Mouse (Mus musculus) hindbrain, embryonic 10.5 days (tissue): ENCODE measurements around the gene Nme8. TPM values are rescaled to one million over a fixed set of nuclear protein-coding genes. Genes with fewer than 3 reads are reported as not detected.

ENCODE experiments used
- DNase-seq: peaks from one replicate; pipeline ENCODE4 v3.0.0-alpha.2; 2017; ENCODE audit warnings: low spot score
- H3K27ac ChIP-seq: fragments of 300-500 bp; sonication (generic); 2 replicates; pipeline ENCODE4 v1.5.1; 2016; ENCODE audit warnings: mild to moderate bottlenecking, moderate library complexity
- H3K27me3 ChIP-seq: fragments of 300-500 bp; sonication (generic); 2 replicates; pipeline ENCODE4 v1.6.1; 2016; ENCODE audit warnings: mild to moderate bottlenecking; ENCODE audit not compliant: poor library complexity, insufficient read depth, severe bottlenecking
- H3K36me3 ChIP-seq: fragments of 300-500 bp; sonication (generic); 2 replicates; pipeline ENCODE4 v1.6.1; 2016; ENCODE audit warnings: mild to moderate bottlenecking, moderate library complexity
- H3K4me1 ChIP-seq: fragments of 300-500 bp; sonication (generic); replicated peaks from 2 replicates; pipeline ENCODE4 v1.6.1; 2016; ENCODE audit warnings: mild to moderate bottlenecking
- H3K4me3 ChIP-seq: fragments of 300-500 bp; sonication (generic); 2 replicates; pipeline ENCODE4 v1.5.1; 2016; ENCODE audit warnings: mild to moderate bottlenecking, moderate library complexity
- H3K9me3 ChIP-seq: fragments of 300-500 bp; sonication (generic); 2 replicates; pipeline ENCODE4 v1.6.1; 2016; ENCODE audit warnings: mild to moderate bottlenecking, moderate library complexity
- WGBS: fragments of 180-500 bp; shearing (Covaris S2); methylation state at CpG from one replicate; pipeline ENCODE4 v1.1.7; 2016; 5-methylcytosine and 5-hydroxymethylcytosine counted together
- polyA plus RNA-seq: library from polyadenylated mRNA; unstranded; fragments of >200 nt; fragmentation: Nextera tagmentation; extraction: Ambion mirVana; gene quantifications from 2 replicates; pipeline ENCODE4 v1.2.1, GENCODE M21; 2016

Gene Nme8
- polyA plus RNA-seq, 1 experiment from 2014 or later: not detected

GRCm38 (mm10) chr13:19603719-19604118 lies 93.9 kb downstream of the Nme8 start:
- H3K4me3 ChIP-seq: no peak overlapping the region
- DNase-seq: no peak
- H3K9me3 ChIP-seq: no peaks in the 10 kb centered on the region
- no peaks in the 10 kb centered on the region for H3K4me1 ChIP-seq
- no peaks in the 10 kb centered on the region for H3K27me3 ChIP-seq
- no peak overlapping the region for H3K27ac ChIP-seq
- 86% methylated on average over 1 of the region's 1 CpGs for WGBS
- no peaks in the 10 kb centered on the region for H3K36me3 ChIP-seq

- no peaks in the 10 kb centered on the region for H3K4me1 ChIP-seq
- no peaks in the 10 kb centered on the region for H3K36me3 ChIP-seq
- 82% methylated on average over 1 of the region's 1 CpGs for WGBS
- no peaks in the 10 kb centered on the region for H3K9me3 ChIP-seq
- no peaks in the 10 kb centered on the region for H3K27me3 ChIP-seq
- DNase-seq: no peak
- H3K27ac ChIP-seq: no peak overlapping the region
- no peak overlapping the region for H3K4me3 ChIP-seq
Measured at GRCm38 (mm10) chr13:19602531-19602930, 95.1 kb downstream of the Nme8 start.

- H3K4me1 ChIP-seq: no peaks in the 10 kb centered on the region
- H3K27me3 ChIP-seq: no peaks in the 10 kb centered on the region
- H3K27ac ChIP-seq: no peak overlapping the region
- no peaks in the 10 kb centered on the region for H3K9me3 ChIP-seq
- DNase-seq: no peak
- WGBS: 91% methylated on average over 6 of the region's 6 CpGs
- no peaks in the 10 kb centered on the region for H3K36me3 ChIP-seq
- no peak overlapping the region for H3K4me3 ChIP-seq
Measured at GRCm38 (mm10) chr13:19599242-19599641, 98.4 kb downstream of the Nme8 start.

- DNase-seq: no peak
- no peaks in the 10 kb centered on the region for H3K4me1 ChIP-seq
Measured at GRCm38 (mm10) chr13:19595141-19595540, 102.5 kb downstream of the Nme8 start.

More at GRCm38 (mm10) chr13:19595141-19595540, 102.5 kb downstream of the Nme8 start:
- WGBS: 94% methylated on average over 1 of the region's 1 CpGs
- no peak overlapping the region for H3K4me3 ChIP-seq
- no peaks in the 10 kb centered on the region for H3K27me3 ChIP-seq
- no peak overlapping the region for H3K27ac ChIP-seq
- H3K9me3 ChIP-seq: no peaks in the 10 kb centered on the region
- H3K36me3 ChIP-seq: 0 out of 2 replicates have a peak, but pooled peaks cover 3% of the 10 kb centered on the region

Other genes with a start within 250 kb of the Nme8 start
- gene Epdr1, start 77.9 kb downstream of the Nme8 start, polyA plus RNA-seq: 15.7 and 16.0 TPM in 2 replicates
- gene Sfrp4, start 74.7 kb downstream of the Nme8 start, polyA plus RNA-seq: 1.0 and 1.3 TPM in 2 replicates
- gene Gpr141, start 126.5 kb upstream of the Nme8 start, polyA plus RNA-seq: 0.10 TPM in 1 of 2 replicates, not detected in the other